Mouse (Mus musculus): Measurements from ENCODE around the gene Tmem19. TPM values are rescaled to one million over a fixed set of nuclear protein-coding genes. Genes with fewer than 3 reads are reported as not detected.
"Not testable (repeated sequence)": the region's sequence is repeated elsewhere in the genome, so short reads cannot be mapped to it uniquely, and the experiment has no call there.

Gene Tmem19
- total RNA-seq, 2 experiments from 2014 or later = 12.3 to 12.7 TPM

- no peak for DNase-seq
These were observed 13.3 kb downstream of the Tmem19 start for GRCm38 (mm10) chr10:115349029-115349428.

- DNase-seq = no peak
These were observed 14.2 kb downstream of the Tmem19 start for GRCm38 (mm10) chr10:115348131-115348530.

GRCm38 (mm10) chr10:115346444-115346843 lies 15.9 kb downstream of the Tmem19 start:
- no peak for DNase-seq

GRCm38 (mm10) chr10:115342771-115343425 lies 19.4 kb downstream of the Tmem19 start:
- DNase-seq = no peak

DNA sequence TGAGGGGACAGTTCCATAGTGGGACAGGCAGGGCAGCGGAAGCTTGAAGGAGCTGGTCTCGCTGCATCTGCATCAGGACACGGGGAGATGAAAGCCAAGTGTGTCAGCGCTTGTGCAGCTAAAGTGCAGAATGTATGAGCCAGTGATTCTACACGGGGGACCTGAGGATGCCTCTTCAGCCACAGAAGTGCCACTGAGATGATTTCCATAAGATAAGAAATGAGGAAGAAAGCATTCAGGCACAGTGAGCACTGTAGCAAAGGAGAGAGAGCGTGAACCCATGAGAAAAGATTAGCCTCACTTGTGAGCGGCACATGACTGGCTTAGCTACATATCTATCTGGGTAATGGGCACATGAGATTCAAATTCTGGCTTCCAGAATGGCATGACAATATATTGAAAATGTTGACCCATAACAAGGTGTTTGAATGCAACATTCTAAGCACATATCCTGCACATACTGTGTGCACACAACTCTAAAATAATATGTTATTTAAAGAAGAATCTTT lies 22.4 kb downstream of the Tmem19 start:
- DNase-seq = no peak

DNA sequence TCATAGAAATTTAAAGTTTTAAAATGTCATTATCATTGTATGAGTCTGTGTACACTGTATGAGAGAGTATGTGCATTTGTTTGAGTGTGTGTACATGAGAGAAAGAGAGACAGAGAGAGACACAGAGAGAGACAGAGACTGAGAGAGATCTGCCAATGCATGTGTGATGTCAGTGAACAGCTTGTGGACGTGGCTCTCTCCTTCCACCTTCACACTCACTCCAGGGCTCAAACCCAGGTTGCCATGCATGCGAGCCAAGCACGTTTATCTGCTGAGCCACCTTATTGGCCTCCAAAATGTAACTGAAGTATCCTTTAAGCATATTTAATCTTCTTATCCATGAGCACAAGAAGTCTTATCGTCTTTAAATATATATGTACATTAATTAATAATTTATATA lies 25.4 kb downstream of the Tmem19 start:
- no peak for DNase-seq

GRCm38 (mm10) chr10:115333528-115333927 lies 28.8 kb downstream of the Tmem19 start:
- no peak for DNase-seq

GRCm38 (mm10) chr10:115332997-115333396 lies 29.3 kb downstream of the Tmem19 start:
- no peak for DNase-seq

DNA sequence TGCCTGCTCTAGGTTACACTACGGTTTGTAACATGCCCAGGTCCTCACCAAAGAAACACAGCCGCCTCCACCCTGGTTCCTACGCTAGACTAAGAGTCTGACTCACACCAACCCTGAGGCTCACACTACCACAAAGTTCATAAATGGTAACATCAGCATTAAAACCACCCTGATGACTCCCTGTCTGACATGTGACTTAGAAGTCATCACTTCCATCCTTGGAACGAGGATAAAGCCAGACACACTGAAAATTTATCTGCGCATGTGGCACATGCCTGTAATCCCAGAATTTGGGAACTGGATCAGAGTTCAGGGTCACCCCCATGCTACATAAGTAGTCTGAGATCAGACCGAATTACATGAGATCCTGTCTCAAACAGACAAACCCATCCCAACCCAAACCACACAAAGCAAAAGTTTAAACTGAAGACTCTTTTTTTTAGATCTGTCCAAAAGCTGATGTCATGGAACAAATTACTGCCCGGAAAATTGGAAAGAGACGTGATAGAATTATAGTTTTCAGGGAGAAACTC lies 29.8 kb downstream of the Tmem19 start:
- no peak for DNase-seq

- no peak for DNase-seq
These were observed 33.2 kb downstream of the Tmem19 start for GRCm38 (mm10) chr10:115329010-115329530.

DNA sequence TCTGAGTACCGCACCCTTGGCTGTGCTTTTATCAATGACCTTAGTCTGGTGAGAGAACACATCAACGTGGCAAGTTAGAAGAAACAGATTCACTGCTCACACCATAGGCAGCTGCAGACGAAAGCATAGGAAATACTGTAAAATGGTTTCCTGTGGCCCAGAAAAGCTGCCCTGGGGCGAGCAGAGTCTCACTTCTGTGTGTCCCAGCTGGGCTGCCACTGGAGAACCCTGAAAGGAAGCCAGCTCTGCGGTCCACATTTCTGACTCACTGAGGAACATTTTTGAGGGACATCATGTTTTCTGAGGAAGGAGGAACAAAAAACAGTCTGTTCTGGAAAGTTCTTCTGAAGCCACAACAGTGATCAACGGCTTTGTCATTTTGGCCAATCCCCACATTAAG lies 33.8 kb downstream of the Tmem19 start:
- DNase-seq = no peak

DNA sequence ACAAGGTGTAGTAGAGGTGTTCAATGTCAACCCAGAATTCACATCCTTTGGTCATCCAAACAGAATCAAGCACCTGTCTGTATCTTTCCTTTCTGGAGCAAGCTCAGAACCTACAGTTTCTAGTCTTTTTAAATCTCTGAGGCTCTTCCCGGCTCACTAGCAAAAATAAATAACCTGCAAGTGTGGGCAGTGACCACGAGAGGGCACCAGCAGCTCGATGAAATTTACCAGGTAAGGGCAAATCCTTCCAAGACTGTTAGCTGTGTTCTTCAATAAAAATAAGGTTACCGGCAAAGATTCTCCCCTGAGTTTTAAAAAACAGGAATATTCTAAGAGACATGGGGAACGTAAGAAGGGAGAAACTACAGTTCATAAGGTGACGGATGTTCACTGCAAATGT lies 39.0 kb downstream of the Tmem19 start:
- DNase-seq = peak; percentile 70

- DNase-seq = no peak
These were observed 40.8 kb downstream of the Tmem19 start for GRCm38 (mm10) chr10:115321317-115322035.

GRCm38 (mm10) chr10:115318388-115318787 lies 43.9 kb downstream of the Tmem19 start:
- not testable (repeated sequence) for DNase-seq

GRCm38 (mm10) chr10:115316313-115316712 lies 46.0 kb downstream of the Tmem19 start:
- DNase-seq = no peak

- peak; percentile 100 for DNase-seq
These were observed 46.7 kb downstream of the Tmem19 start, which contains the start of gene Rab21 for GRCm38 (mm10) chr10:115315473-115316171. TSS of gene Rab21 (minus strand) at chr10:115315594.

- DNase-seq = no peak
These were observed 47.5 kb downstream of the Tmem19 start for GRCm38 (mm10) chr10:115314582-115315452.

GRCm38 (mm10) chr10:115314287-115314581 lies 48.1 kb downstream of the Tmem19 start:
- no peak for DNase-seq

- DNase-seq = no peak
These were observed 48.5 kb downstream of the Tmem19 start for GRCm38 (mm10) chr10:115313641-115314286.

DNA sequence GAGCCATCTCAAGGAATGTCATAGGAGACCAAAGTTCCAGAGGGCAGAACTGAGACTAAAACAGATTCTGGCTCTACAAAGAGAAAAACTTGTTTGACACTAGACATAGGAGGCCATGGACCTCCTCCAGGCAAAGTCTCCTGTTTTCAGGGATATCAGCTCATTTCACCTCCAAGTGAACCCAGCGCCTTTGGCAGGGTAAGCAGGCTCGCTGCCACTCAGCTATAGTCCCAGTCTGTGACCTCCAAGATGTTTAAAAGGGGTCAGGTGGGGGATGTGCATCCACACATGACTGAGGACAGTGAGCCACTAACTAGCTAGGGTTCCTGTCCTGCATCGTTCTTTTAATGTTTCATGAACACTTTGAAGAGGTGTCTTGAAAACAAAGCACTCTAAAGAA lies 49.6 kb downstream of the Tmem19 start:
- DNase-seq = no peak

GRCm38 (mm10) chr10:115312194-115312593 lies 50.1 kb downstream of the Tmem19 start:
- DNase-seq = no peak

Data from gastrocnemius, postnatal 10 days (tissue).